Mouse (Mus musculus) Patski (cell line): ENCODE measurements around the gene Gm11627. TPM values are rescaled to one million over a fixed set of nuclear protein-coding genes. Genes with fewer than 3 reads are reported as not detected.
"Not testable (repeated sequence)": the region's sequence is repeated elsewhere in the genome, so short reads cannot be mapped to it uniquely, and the experiment has no call there.

Experiments
- ATAC-seq: fragments of 100-300 bp; one replicate; pipeline ENCODE4 v1.8.0; 2021
- CTCF ChIA-PET: fragments of 350-600 bp; sonication (Branson Sonifier 250); formaldehyde crosslinking; loops from one replicate; lab custom pipeline; 2022; ENCODE audit warnings: inconsistent platforms; lab: Charles Lee
- POLR2A ChIA-PET: fragments of 350-600 bp; sonication (Branson Sonifier 250); formaldehyde crosslinking; loops from one replicate; lab custom pipeline; 2022; ENCODE audit warnings: antibody characterized with exemption, inconsistent platforms; lab: Charles Lee
- DNase-seq: peaks from one replicate; pipeline ENCODE4 v3.0.0-alpha.2; 2011; ENCODE audit warnings: low read depth, low spot score
- H3K27me3 ChIP-seq: fragments of 371-371 bp; one replicate; pipeline ENCODE4 v1.5.1; 2021
- CTCF ChIP-seq: fragments of 100-300 bp; IDR thresholded peaks from one replicate; pipeline ENCODE4 v1.5.1; 2021
- in situ Hi-C: fragments of 300-500 bp; cut with MboI; formaldehyde crosslinking; loops from 3 replicates; pipeline ENCODE4 v1.11.1; 2018; ENCODE audit warnings: low pct_unique_long_range_greater_than_20kb, mixed read lengths
- polyA plus RNA-seq: library from polyadenylated mRNA; unstranded; gene quantifications from one replicate; pipeline ENCODE4 v1.2.3, GENCODE M21; 2021

Gene Gm11627
- polyA plus RNA-seq, 1 experiment from 2014 or later, result not detected

- no peak for TF ChIP-seq CTCF
- in situ Hi-C loops, result no loop called here
- DNase-seq, result no peak
- H3K27me3 ChIP-seq, result no peaks in the 10 kb centered on the region
- no peak for ATAC-seq
- POLR2A ChIA-PET, result no interaction called here
- CTCF ChIA-PET, result no interaction called here
Measured at GRCm38 (mm10) chr11:102609483-102609882, 30.2 kb upstream of the Gm11627 start.

GRCm38 (mm10) chr11:102608691-102609090 lies 29.4 kb upstream of the Gm11627 start:
- POLR2A ChIA-PET, result no interaction called here
- DNase-seq (no peak), ATAC-seq (no peak)
- CTCF ChIA-PET, result interaction anchor here (1.3 kb wide), 1 partner anchor 49 kb away, joined by 4 read pairs; no protein-coding TSS in a partner anchor
- no peak for TF ChIP-seq CTCF
- no peaks in the 10 kb centered on the region for H3K27me3 ChIP-seq
- in situ Hi-C loops, result no loop called here

GRCm38 (mm10) chr11:102607686-102608548 lies 28.7 kb upstream of the Gm11627 start:
- no peak for ATAC-seq
- TF ChIP-seq CTCF, result no peak
- DNase-seq, result no peak
- in situ Hi-C loops, result no loop called here
- H3K27me3 ChIP-seq, result no peaks in the 10 kb centered on the region
- ChIA-PET POLR2A (no interaction called here), CTCF (interaction anchor here (1.3 kb wide), 1 partner anchor 49 kb away, joined by 4 read pairs; no protein-coding TSS in a partner anchor)

GRCm38 (mm10) chr11:102607201-102607600 lies 27.9 kb upstream of the Gm11627 start:
- not testable (repeated sequence) for DNase-seq, ATAC-seq

DNA sequence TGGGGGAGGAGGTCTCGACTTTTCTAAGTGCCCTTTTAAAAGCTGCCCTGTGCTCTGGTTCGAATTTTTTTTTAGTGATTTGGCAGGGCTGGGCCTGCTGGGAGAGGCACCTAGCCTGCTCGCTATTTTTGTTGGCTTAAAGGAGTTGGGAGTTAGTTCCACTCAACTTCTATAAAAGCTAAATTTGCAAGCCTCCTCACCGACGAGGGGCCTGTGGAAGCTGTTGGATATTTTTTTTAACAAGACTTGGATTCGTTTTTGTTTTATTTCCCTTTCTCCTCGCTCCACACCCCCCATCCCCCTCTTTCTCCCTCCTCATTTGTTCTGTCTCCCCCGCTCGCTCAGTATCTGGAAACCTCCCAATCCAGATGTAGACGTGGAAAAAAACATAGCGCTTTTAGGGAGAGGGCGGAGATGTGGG lies 27.5 kb upstream of the Gm11627 start:
- DNase-seq, result no peak
- H3K27me3 ChIP-seq, result no peaks in the 10 kb centered on the region
- no peak for TF ChIP-seq CTCF
- ATAC-seq, result no peak
- ChIA-PET POLR2A (interaction anchor here (1.1 kb wide), 1 partner anchor 26 kb away, joined by 3 read pairs; no protein-coding TSS in a partner anchor), CTCF (no interaction called here)
- in situ Hi-C loops, result no loop called here

More at GRCm38 (mm10) chr11:102607201-102607600, 27.9 kb upstream of the Gm11627 start:
- POLR2A ChIA-PET, H3K27me3 ChIP-seq, in situ Hi-C loops: not testable (repeated sequence)
- CTCF ChIA-PET, result interaction anchor here (1.3 kb wide), 1 partner anchor 50 kb away, joined by 4 read pairs; no protein-coding TSS in a partner anchor

DNA sequence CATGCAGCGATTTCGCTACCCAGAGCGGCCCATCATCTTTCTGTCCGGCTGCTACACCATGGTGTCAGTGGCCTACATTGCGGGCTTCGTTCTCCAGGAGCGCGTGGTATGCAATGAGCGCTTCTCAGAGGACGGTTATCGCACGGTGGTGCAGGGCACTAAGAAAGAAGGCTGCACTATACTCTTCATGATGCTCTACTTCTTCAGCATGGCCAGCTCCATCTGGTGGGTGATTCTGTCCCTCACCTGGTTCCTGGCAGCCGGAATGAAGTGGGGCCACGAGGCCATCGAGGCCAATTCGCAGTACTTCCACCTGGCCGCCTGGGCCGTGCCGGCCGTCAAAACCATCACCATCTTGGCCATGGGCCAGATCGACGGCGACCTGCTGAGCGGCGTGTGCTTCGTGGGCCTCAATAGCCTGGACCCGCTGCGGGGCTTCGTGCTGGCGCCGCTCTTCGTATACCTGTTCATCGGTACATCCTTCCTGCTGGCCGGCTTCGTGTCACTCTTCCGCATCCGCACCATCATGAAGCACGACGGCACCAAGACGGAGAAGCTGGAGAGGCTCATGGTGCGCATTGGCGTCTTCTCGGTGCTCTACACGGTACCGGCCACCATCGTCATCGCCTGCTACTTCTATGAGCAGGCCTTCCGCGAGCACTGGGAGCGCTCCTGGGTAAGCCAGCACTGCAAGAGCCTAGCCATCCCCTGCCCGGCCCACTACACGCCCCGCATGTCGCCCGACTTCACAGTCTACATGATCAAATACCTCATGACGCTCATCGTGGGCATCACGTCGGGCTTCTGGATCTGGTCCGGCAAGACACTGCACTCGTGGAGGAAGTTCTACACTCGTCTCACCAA lies 26.5 kb upstream of the Gm11627 start:
- CTCF ChIA-PET, result interaction anchor here (1.1 kb wide), 1 partner anchor 12 kb away, joined by 3 read pairs; no protein-coding TSS in a partner anchor
- POLR2A ChIA-PET, result interaction anchor here (0.6 to 1.8 kb wide), 5 partner anchors 22 to 40 kb away, joined by 3 to 6 read pairs (median 3); no protein-coding TSS in a partner anchor
- H3K27me3 ChIP-seq, result no peaks in the 10 kb centered on the region
- TF ChIP-seq CTCF, result no peak
- ATAC-seq, result no peak
- in situ Hi-C loops, result no loop called here
- DNase-seq, result no peak

GRCm38 (mm10) chr11:102604777-102605552 lies 25.7 kb upstream of the Gm11627 start:
- H3K27me3 ChIP-seq, result no peaks in the 10 kb centered on the region
- DNase-seq (no peak), ATAC-seq (peak; percentile 53)
- no peak for TF ChIP-seq CTCF
- in situ Hi-C loops, result no loop called here
- ChIA-PET POLR2A (interaction anchor here (0.6 to 1.8 kb wide), 7 partner anchors 16 to 47 kb away, joined by 3 to 6 read pairs (median 3); no protein-coding TSS in a partner anchor), CTCF (interaction anchor here (1.1 to 1.4 kb wide), 3 partner anchors 11 to 41 kb away, joined by 3 read pairs; no protein-coding TSS in a partner anchor)

GRCm38 (mm10) chr11:102604010-102604584 lies 24.8 kb upstream of the Gm11627 start, which contains the start of gene Fzd2:
Gene Fzd2 (plus strand): TSS chr11:102604396.
- DNase-seq, result peak; percentile 94
- TF ChIP-seq CTCF, result no peak
- ATAC-seq, result peak; percentile 81
- ChIA-PET CTCF (interaction anchor here (0.9 to 1.4 kb wide), 4 partner anchors 31 to 117 kb away, joined by 3 to 4 read pairs (median 3); no protein-coding TSS in a partner anchor), POLR2A (interaction anchor here (0.7 to 1.8 kb wide), 4 partner anchors 9 to 48 kb away, joined by 3 to 6 read pairs (median 4); no protein-coding TSS in a partner anchor)
- no peaks in the 10 kb centered on the region for H3K27me3 ChIP-seq
- in situ Hi-C loops, result no loop called here

GRCm38 (mm10) chr11:102603496-102603850 lies 24.2 kb upstream of the Gm11627 start:
- DNase-seq, result no peak
- ChIA-PET CTCF (interaction anchor here (0.9 to 1.4 kb wide), 4 partner anchors 40 to 117 kb away, joined by 3 to 4 read pairs (median 3); no protein-coding TSS in a partner anchor), POLR2A (interaction anchor here (0.7 to 1.7 kb wide), 4 partner anchors 9 to 31 kb away, joined by 3 to 5 read pairs (median 4); no protein-coding TSS in a partner anchor)
- no peaks in the 10 kb centered on the region for H3K27me3 ChIP-seq
- ATAC-seq, result no peak
- in situ Hi-C loops, result no loop called here
- no peak for TF ChIP-seq CTCF
